Mouse (Mus musculus) small intestine, adult 2 months (tissue): Measurements from ENCODE around the gene R3hdm2.

Source experiments
- CTCF ChIP-seq: fragments of 200-500 bp; IDR thresholded peaks from 2 replicates; pipeline ENCODE4 v1.5.1; 2012; ENCODE audit warnings: low read depth, mild to moderate bottlenecking, control low read depth, inconsistent platforms, low read length, moderate library complexity, mixed read lengths; ENCODE audit not compliant: insufficient replicate concordance, insufficient read length; ENCODE audit errors: extremely low read depth
- POLR2A ChIP-seq: fragments of 200-500 bp; IDR thresholded peaks from 2 replicates; pipeline ENCODE4 v1.6.1; 2012; ENCODE audit warnings: low read depth, mild to moderate bottlenecking, control low read depth, inconsistent platforms, low read length, moderate library complexity

DNA sequence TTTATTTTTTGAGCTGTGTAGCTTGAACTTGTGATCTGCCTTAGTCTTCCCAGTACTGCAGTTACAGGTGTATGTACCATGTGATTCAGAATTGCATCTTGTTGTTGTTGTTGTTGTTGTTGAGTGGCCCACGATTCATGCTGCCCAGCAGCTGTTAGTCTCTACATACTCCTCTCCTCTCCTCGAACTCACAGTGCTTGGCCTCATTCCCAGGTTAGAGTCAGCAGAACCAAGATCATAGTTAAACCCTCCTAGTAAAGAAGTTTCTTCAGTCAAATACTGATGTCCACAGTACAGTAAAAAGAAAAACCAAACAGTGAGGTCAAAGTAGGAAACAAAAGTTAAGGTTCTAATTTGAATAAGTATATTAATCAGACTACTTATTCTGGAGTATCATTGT is 32.6 kb downstream of the R3hdm2 start:
- TF ChIP-seq CTCF (no peak), POLR2A (no peak)
